Comparison of ENCODE assay signal across 31 mouse cellular contexts in the genomic region with DNA sequence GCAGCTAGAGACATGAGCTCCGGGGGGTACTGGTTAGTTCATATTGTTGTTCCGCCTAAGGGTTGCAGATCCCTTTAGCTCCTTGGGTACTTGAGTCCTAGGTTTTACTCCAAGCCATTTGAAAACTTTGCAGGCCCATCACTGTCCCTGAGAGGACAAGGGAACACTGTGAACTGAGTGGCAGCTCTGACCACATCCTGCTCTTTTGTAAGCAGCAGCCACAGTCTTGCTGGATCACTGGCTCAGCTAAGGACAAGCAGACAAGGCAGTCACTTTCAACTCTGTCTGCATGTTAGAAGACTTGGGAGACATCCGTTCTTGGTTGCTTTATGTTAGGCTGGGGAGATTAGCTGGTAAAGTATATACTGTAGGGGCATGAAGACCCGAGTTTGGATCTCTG. TPM values are rescaled to one million over a fixed set of nuclear protein-coding genes. Genes with fewer than 3 reads are reported as not detected.
A peak's percentile ranks its signal among the peaks of the same experiment; 100 is the strongest.
DNase-seq lines count a peak whose midpoint lies in the region; ATAC-seq and TF ChIP-seq lines count a peak whose summit lies in the region.
"Had no signal": no experiment of that assay in that cellular context is flagged by ENCODE, and none has a peak within 500 bp of the region (broad histone marks: within the 10 kb centered on the region; RNA-seq: fewer than 3 reads in every experiment).

No protein-coding gene starts in this region.

- no peaks in the 10 kb centered on the region for H3K9me3 ChIP-seq in megakaryocyte, embryonic 14.5 days
- H3K9me3 ChIP-seq: embryonic facial prominence, embryonic 10.5 days; embryonic facial prominence, embryonic 13.5 days; forebrain, embryonic 12.5 days; forebrain, embryonic 15.5 days; G1E; heart, embryonic 10.5 days; hindbrain, embryonic 10.5 days; hindbrain, embryonic 13.5 days; intestine, embryonic 15.5 days had no signal

- DNase-seq in adrenal gland, adult 2 months: peak; percentile 17
- no peak for DNase-seq in adrenal gland, postnatal 10 days
- peak; percentile 31 for DNase-seq in 3T3-L1 (ENCODE audit: low read depth, low spot score)
- no peak for DNase-seq in thymus, adult 2 months
- DNase-seq in layer of hippocampus, adult 18-20 months (ENCODE audit: low spot score in 2 of 2): no peak
- DNase-seq in retina, embryonic 14.5 days (ENCODE audit: low spot score): no peak
- DNase-seq: adrenal gland, postnatal 25 days; B cell, adult 2 months; cerebellum, adult 11 months; cerebellum, adult 2 months; cerebellum, adult 9-11 months; cerebellum, postnatal 25 days; embryo, embryonic 11 days; gastrocnemius, postnatal 25 days; heart, adult 2 months; kidney, adult 11 months had no signal

- H3K27me3 ChIP-seq in megakaryocyte, embryonic 14.5 days (replicated peaks): no peaks in the 10 kb centered on the region
- no peaks in the 10 kb centered on the region for H3K27me3 ChIP-seq in thymus, adult 2 months (ENCODE audit: control insufficient read depth, insufficient read depth, low read length)
- H3K27me3 ChIP-seq: CH12.LX; embryonic facial prominence, embryonic 13.5 days; forebrain, embryonic 12.5 days; forebrain, embryonic 15.5 days; hindbrain, embryonic 13.5 days; intestine, embryonic 15.5 days had no signal

- no peak for TF ChIP-seq CTCF in thymus, adult 2 months (IDR thresholded peaks at IDR 0.05; ENCODE audit: borderline replicate concordance, control insufficient read depth, extremely low read depth, insufficient read depth, low read length, poor library complexity)

- WGBS in thymus, adult 2 months: 87% methylated on average over 4 of the region's 4 CpGs

- peak overlapping the region; percentile 73 for H3K4me3 ChIP-seq in megakaryocyte, embryonic 14.5 days (replicated peaks)
- no peak overlapping the region for H3K4me3 ChIP-seq in thymus, adult 2 months (ENCODE audit: control insufficient read depth, insufficient read depth, low read length)
- H3K4me3 ChIP-seq: embryonic facial prominence, embryonic 10.5 days; embryonic facial prominence, embryonic 13.5 days; erythroblast, embryonic 14.5 days; forebrain, embryonic 12.5 days; forebrain, embryonic 15.5 days; heart, adult 2 months; heart, embryonic 10.5 days; hindbrain, embryonic 10.5 days; hindbrain, embryonic 13.5 days; intestine, embryonic 15.5 days had no signal

- H3K36me3 ChIP-seq in megakaryocyte, embryonic 14.5 days (replicated peaks; ENCODE audit: low read length): peaks cover 20% of the 10 kb centered on the region
- no peaks in the 10 kb centered on the region for H3K36me3 ChIP-seq in thymus, adult 2 months (ENCODE audit: control insufficient read depth, insufficient read depth, low read length)
- H3K36me3 ChIP-seq: intestine, embryonic 15.5 days had no signal

- peaks cover 73% of the 10 kb centered on the region for H3K4me1 ChIP-seq in megakaryocyte, embryonic 14.5 days
- no peaks in the 10 kb centered on the region for H3K4me1 ChIP-seq in thymus, adult 2 months (replicated peaks; ENCODE audit: control insufficient read depth, insufficient read depth, low read length)

- H3K27ac ChIP-seq in thymus, adult 2 months (ENCODE audit: control insufficient read depth, insufficient read depth, low read length): no peak overlapping the region
- H3K27ac ChIP-seq: embryonic facial prominence, embryonic 10.5 days; embryonic facial prominence, embryonic 13.5 days; forebrain, embryonic 12.5 days; forebrain, embryonic 15.5 days; heart, adult 2 months; heart, embryonic 10.5 days; hindbrain, embryonic 10.5 days; hindbrain, embryonic 13.5 days; intestine, embryonic 15.5 days had no signal

- no peak for TF ChIP-seq POLR2A in thymus, adult 2 months (IDR thresholded peaks at IDR 0.05; ENCODE audit: control insufficient read depth, extremely low read depth, insufficient read depth, low read length, poor library complexity)

- ATAC-seq in common myeloid progenitor, adult 5-6 weeks (replicated peaks; ENCODE audit: low read depth, poor library complexity, severe bottlenecking): peak; percentile 72
- ATAC-seq: activated CD4-positive, CD25-positive, alpha-beta regulatory T cell, adult 4 months; forebrain, embryonic 15.5 days; hindbrain, embryonic 16.5 days; intestine, embryonic 15.5 days had no signal

RNA-seq across cellular contexts. Expression of gene Ttc3, which starts 6.6 kb away (rescaled TPM):
- 10 to 100 TPM; 88.2 to 98.1 TPM for total RNA-seq in adrenal gland, adult 2 months (2021)
- polyA plus RNA-seq in adrenal gland, adult 2 months (2012; rRNA removed): 32.0 and 32.1 TPM in 2 replicates
- 100 to 1,000 TPM in 1 of 2 experiments, 10 to 100 TPM in 1; 94.4 to 116 TPM for total RNA-seq in adrenal gland, postnatal 10 days (2021)
- 243 and 254 TPM in 2 replicates for total RNA-seq in common myeloid progenitor, adult 5-6 weeks (2017)
- polyA plus RNA-seq in megakaryocyte, embryonic 14.5 days (2012; ENCODE audit: insufficient read depth, low replicate concordance): 1.5 and 2.1 TPM in 2 replicates
- polyA plus RNA-seq in thymus, adult 2 months (2012; rRNA removed): 63.6 and 72.1 TPM in 2 replicates
- 100 to 1,000 TPM; 823 to 869 TPM for total RNA-seq in layer of hippocampus, adult 18-20 months (2021)

RNA-seq across cellular contexts. Expression of gene Pigp, which starts 7.8 kb away (rescaled TPM):
- 10 to 100 TPM; 87.0 to 94.7 TPM for total RNA-seq in adrenal gland, adult 2 months (2021)
- polyA plus RNA-seq in adrenal gland, adult 2 months (2012; rRNA removed): 42.1 and 47.7 TPM in 2 replicates
- total RNA-seq in adrenal gland, postnatal 10 days (2021): 10 to 100 TPM; 63.3 to 66.8 TPM
- total RNA-seq in common myeloid progenitor, adult 5-6 weeks (2017): 15.8 and 31.0 TPM in 2 replicates
- 25.2 and 39.6 TPM in 2 replicates for polyA plus RNA-seq in megakaryocyte, embryonic 14.5 days (2012; ENCODE audit: insufficient read depth, low replicate concordance)
- polyA plus RNA-seq in thymus, adult 2 months (2012; rRNA removed): 17.6 and 23.2 TPM in 2 replicates
- 10 to 100 TPM; 35.5 to 40.7 TPM for total RNA-seq in layer of hippocampus, adult 18-20 months (2021)

RNA-seq across cellular contexts. Expression of gene Ripply3, which starts 35.6 kb away (rescaled TPM):
- 1 to 10 TPM; 4.1 to 7.5 TPM for total RNA-seq in adrenal gland, adult 2 months (2021)
- polyA plus RNA-seq in adrenal gland, adult 2 months (2012; rRNA removed): 2.4 and 3.0 TPM in 2 replicates
- 1 to 10 TPM; 3.8 to 4.0 TPM for total RNA-seq in adrenal gland, postnatal 10 days (2021)
- not detected in 2 replicates for total RNA-seq in common myeloid progenitor, adult 5-6 weeks (2017)
- polyA plus RNA-seq in megakaryocyte, embryonic 14.5 days (2012; ENCODE audit: insufficient read depth, low replicate concordance): not detected in 2 replicates
- 1.3 and 1.6 TPM in 2 replicates for polyA plus RNA-seq in thymus, adult 2 months (2012; rRNA removed)
- under 1 TPM in 1 of 2 experiments, not detected in 1; 0.20 TPM for total RNA-seq in layer of hippocampus, adult 18-20 months (2021)
- polyA plus RNA-seq: erythroblast, embryonic 14.5 days; G1E had no signal

RNA-seq across cellular contexts. Expression of gene Hlcs, which starts 50.4 kb away (rescaled TPM):
- total RNA-seq in adrenal gland, adult 2 months (2021): 10 to 100 TPM; 15.0 to 16.6 TPM
- polyA plus RNA-seq in adrenal gland, adult 2 months (2012; rRNA removed): 10.3 and 10.4 TPM in 2 replicates
- 10 to 100 TPM; 11.9 to 13.5 TPM for total RNA-seq in adrenal gland, postnatal 10 days (2021)
- total RNA-seq in common myeloid progenitor, adult 5-6 weeks (2017): 8.7 and 11.3 TPM in 2 replicates
- 1.6 and 1.8 TPM in 2 replicates for polyA plus RNA-seq in megakaryocyte, embryonic 14.5 days (2012; ENCODE audit: insufficient read depth, low replicate concordance)
- 7.8 and 9.3 TPM in 2 replicates for polyA plus RNA-seq in thymus, adult 2 months (2012; rRNA removed)
- total RNA-seq in layer of hippocampus, adult 18-20 months (2021): 10 to 100 TPM; 13.5 to 13.9 TPM

Comparison
In these comparisons a context has a peak if more than half of its experiments do, and no peak if none do; other contexts are left out.
1. DNase-seq: peak in adrenal gland, adult 2 months (single experiment) and 3T3-L1 (single experiment); none in adrenal gland, postnatal 10 days (single experiment), thymus, adult 2 months (single experiment), layer of hippocampus, adult 18-20 months (0 of 2) and retina, embryonic 14.5 days (single experiment).